Mouse (Mus musculus) induced T-regulatory cell, adult 2 months (primary cell): ENCODE data around the gene Bpifb2.
"Not testable (repeated sequence)": the region's sequence is repeated elsewhere in the genome, so short reads cannot be mapped to it uniquely, and the experiment has no call there.

Source experiments
- DNase-seq: peaks from one replicate; pipeline ENCODE4 v3.0.0-alpha.2; 2012; ENCODE audit warnings: low read depth

Bpifb2 gene

GRCm38 (mm10) chr2:153874745-153875144, at the start of gene Bpifb2:
Gene Bpifb2 (plus strand): TSS chr2:153875045.
- no peak for DNase-seq

GRCm38 (mm10) chr2:153825900-153826299, 48.9 kb upstream of the Bpifb2 start:
- DNase-seq, result not testable (repeated sequence)

- DNase-seq, result no peak
Measured at GRCm38 (mm10) chr2:153827171-153827830, 47.5 kb upstream of the Bpifb2 start.

DNA sequence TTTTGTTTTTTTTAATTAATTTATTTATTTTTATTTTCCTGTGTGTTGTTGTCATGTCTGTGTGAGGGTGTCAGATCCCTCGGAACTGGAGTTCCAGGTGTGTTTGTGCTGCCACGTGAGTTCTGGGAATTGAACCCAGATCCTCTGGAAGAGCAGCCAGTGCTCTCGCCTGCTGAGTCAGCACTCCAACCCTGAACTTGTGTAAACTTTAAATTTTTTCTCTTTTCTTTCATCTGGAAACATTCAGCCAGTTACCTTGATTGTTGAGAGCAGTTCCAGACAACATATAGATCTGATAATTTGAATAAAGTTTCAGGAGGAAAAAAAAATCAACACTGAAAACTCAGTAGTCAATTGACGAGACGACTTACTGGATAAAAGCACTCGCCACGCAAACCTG, 46.1 kb upstream of the Bpifb2 start:
- DNase-seq, result no peak

- no peak for DNase-seq
Measured at GRCm38 (mm10) chr2:153833291-153833690, 41.6 kb upstream of the Bpifb2 start.

DNA sequence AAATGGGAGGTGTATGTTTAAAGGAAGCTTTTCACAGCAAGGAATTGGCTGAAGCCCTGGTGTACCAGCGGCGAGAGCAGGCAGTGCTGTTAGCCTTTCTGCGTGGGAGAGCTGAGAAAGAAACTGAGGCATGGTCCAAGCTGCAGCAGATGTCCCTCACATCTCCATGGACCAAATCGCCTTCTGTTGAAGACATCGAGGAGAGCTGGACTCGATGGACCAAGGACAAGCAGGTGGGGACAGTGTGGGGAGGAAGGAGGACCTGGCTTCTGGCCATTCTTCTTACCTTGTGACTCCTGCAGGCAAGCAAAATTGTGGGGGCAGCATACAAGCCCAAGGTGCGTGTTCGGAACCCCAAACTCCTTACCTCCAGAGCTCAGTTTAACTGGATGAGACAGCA, 32.0 kb upstream of the Bpifb2 start:
- no peak for DNase-seq

GRCm38 (mm10) chr2:153848389-153848788, 26.5 kb upstream of the Bpifb2 start:
- DNase-seq, result no peak

- peak; percentile 31 for DNase-seq
Measured at GRCm38 (mm10) chr2:153850351-153851029, 24.4 kb upstream of the Bpifb2 start.

GRCm38 (mm10) chr2:153851030-153851360, 23.9 kb upstream of the Bpifb2 start:
- peak; percentile 49 for DNase-seq

GRCm38 (mm10) chr2:153853544-153853943, 21.3 kb upstream of the Bpifb2 start:
- DNase-seq, result no peak

GRCm38 (mm10) chr2:153859581-153859980, 15.3 kb upstream of the Bpifb2 start:
- no peak for DNase-seq

DNA sequence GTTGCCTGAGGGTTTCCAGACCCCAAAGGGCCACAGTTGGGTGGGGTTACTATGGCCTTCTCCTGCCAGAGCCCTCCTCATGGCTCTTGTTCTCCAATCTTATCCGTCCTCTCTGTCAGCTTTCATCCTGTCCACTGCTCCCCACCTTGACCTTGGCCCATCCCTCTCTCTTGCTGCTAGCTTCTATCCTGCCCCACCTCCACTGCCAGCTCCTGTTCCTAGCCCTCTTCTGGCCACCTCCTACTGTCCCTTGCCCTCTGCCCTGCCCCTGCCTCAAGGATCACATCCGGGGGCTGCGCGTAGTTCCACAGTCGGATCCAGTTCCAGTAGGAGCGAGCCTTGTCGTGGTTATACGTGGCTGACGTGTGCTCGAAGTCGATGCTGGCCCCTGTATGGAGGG, 14.5 kb upstream of the Bpifb2 start:
- DNase-seq, result no peak

GRCm38 (mm10) chr2:153860715-153861114, 14.1 kb upstream of the Bpifb2 start:
- DNase-seq, result no peak

DNA sequence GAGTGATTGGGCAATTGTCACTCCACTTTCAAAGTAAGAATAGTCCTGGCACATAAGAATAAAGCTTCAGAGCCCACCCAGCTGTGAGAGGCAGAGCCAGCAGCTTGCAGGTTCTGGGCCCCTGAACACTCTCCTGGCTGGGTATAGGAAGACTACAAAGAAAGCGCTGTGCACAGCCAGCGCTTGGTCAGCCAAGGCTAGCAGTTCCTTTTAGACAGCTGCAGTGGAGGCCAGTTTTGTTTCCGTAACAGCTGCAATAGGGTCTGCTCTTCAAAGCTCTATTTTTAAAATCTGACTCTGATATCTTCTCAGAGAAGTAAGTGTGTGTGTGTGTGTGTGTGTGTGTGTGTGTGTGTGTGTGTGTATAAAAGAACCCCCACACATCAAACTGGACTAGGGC, 12.9 kb upstream of the Bpifb2 start:
- DNase-seq, result no peak

GRCm38 (mm10) chr2:153870984-153871383, 3.9 kb upstream of the Bpifb2 start, which contains the start of gene Sun5:
Gene Sun5 (minus strand): TSS chr2:153871084.
- DNase-seq, result no peak

- no peak for DNase-seq
Measured at GRCm38 (mm10) chr2:153899111-153899510, 24.3 kb downstream of the Bpifb2 start.

DNA sequence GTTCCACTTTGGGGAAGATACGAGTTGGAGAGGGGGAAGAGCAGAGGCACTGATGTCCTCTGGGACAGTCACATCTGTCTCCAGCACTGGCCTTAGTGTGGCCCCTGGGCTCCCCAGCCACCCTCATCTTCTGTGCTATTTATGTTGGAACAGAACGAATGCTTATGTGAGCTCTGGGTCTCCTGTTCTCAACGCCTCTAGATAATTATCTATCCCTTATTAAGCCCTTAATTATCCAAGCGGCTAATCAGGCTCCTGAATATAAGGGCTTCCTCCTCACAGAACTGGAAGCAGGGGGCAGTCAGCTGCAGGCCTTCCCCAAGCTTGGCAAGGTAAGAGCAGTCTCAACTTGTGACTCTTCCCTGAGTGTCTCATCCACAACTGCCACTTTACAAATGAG, 25.2 kb downstream of the Bpifb2 start, which contains the start of gene Bpifb6:
Gene Bpifb6 (plus strand): TSS at position 301 of the 400 bp plus-strand sequence.
- no peak for DNase-seq

DNA sequence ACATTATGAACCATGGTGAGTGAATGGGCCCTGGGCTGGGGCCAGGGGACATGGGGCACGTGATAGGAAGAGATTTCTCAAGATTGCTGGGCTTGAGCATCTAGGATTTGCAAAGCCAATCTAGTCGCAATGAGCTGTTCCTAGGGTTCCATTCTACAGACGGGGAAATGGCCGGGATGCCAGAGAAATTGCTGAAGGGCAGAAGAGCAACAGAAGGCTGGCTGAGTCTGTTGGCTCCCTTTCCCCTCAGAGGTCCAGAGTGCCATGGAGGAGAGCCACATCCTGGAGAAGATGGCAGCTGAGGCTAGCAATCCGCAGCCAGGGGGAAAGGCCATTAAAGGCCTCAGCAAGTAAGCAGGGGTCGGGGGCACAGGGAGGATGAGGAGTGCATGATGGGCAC, 27.9 kb downstream of the Bpifb2 start:
- DNase-seq, result no peak

GRCm38 (mm10) chr2:153906626-153907025, 31.8 kb downstream of the Bpifb2 start:
- DNase-seq, result no peak

- DNase-seq, result no peak
Measured at GRCm38 (mm10) chr2:153914151-153914550, 39.3 kb downstream of the Bpifb2 start.

- DNase-seq, result no peak
Measured at GRCm38 (mm10) chr2:153917930-153918329, 43.1 kb downstream of the Bpifb2 start, which contains the start of gene Bpifb3. Gene Bpifb3 (plus strand): TSS chr2:153918230.

GRCm38 (mm10) chr2:153921246-153921645, 46.4 kb downstream of the Bpifb2 start:
- no peak for DNase-seq

GRCm38 (mm10) chr2:153929871-153930413, 55.1 kb downstream of the Bpifb2 start:
- DNase-seq, result peak; percentile 46
